Mouse (Mus musculus): ENCODE measurements around the gene Qrsl1. TPM values are rescaled to one million over a fixed set of nuclear protein-coding genes. Genes with fewer than 3 reads are reported as not detected.

Gene Qrsl1
- polyA plus RNA-seq, 1 experiment from 2014 or later = 24.1 TPM

DNA sequence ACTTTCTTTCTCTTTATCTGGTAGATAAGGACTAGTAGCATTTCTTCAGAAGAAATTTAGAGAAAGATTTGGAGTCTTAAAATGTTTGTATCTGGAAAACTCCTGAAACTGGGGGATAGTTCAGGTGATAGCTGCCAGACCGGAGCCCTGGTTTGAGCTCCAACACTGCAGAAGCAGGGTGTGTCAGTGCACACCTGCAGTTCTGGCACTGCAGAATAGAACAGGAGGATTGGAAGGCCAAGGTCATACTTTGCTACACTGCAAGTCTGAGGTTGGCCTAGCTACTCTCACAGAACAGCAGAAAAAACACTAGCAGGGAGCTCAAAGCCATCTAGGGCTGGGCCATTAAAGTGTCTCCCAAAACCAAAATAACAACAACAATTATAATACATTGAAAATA, 3.0 kb upstream of the Qrsl1 start:
- DNase-seq = no peak
- no peaks in the 10 kb centered on the region for H3K9me3 ChIP-seq (ENCODE audit: low read depth, low read length)
- H3K9ac ChIP-seq = no peak overlapping the region
- no peak overlapping the region for H3K27ac ChIP-seq (ENCODE audit: low read depth)
- H3K4me3 ChIP-seq (ENCODE audit: low read depth, low read length) = no peak overlapping the region
- ATAC-seq (ENCODE audit: insufficient read depth) = no peak
- no peak overlapping the region for H3K4me2 ChIP-seq
- H3K27me3 ChIP-seq (ENCODE audit: insufficient read depth, low read length) = no peaks in the 10 kb centered on the region
- H3K4me1 ChIP-seq (ENCODE audit: insufficient read depth) = peaks cover 4% of the 10 kb centered on the region; the same call in 1 of the 2 replicates
- WGBS = 90% methylated on average over 1 of the region's 1 CpGs
- no peaks in the 10 kb centered on the region for H3K36me3 ChIP-seq (ENCODE audit: insufficient read depth)
- TF ChIP-seq CTCF (IDR thresholded peaks at IDR 0.05; ENCODE audit: low read depth) = no peak

- peak overlapping the region; percentile 77 for H3K27ac ChIP-seq (ENCODE audit: low read depth)
- DNase-seq = peak; percentile 68
Observed at GRCm38 (mm10) chr10:43900883-43901570, 518 bp downstream of the Qrsl1 start.

GRCm38 (mm10) chr10:43898276-43898675, 3.3 kb downstream of the Qrsl1 start:
- ATAC-seq (ENCODE audit: insufficient read depth) (no peak), DNase-seq (no peak)
- H3K4me2 ChIP-seq = no peak overlapping the region
- WGBS = 91% methylated on average over 7 of the region's 7 CpGs
- no peaks in the 10 kb centered on the region for H3K27me3 ChIP-seq (ENCODE audit: insufficient read depth, low read length)
- no peak overlapping the region for H3K9ac ChIP-seq
- H3K9me3 ChIP-seq (ENCODE audit: low read depth, low read length) = no peaks in the 10 kb centered on the region
- no peak for TF ChIP-seq CTCF (IDR thresholded peaks at IDR 0.05; ENCODE audit: low read depth)
- H3K4me3 ChIP-seq (ENCODE audit: low read depth, low read length) = no peak overlapping the region
- peaks cover 22% of the 10 kb centered on the region for H3K36me3 ChIP-seq (ENCODE audit: insufficient read depth)
- peaks cover 4% of the 10 kb centered on the region; the same call in 1 of the 2 replicates for H3K4me1 ChIP-seq (ENCODE audit: insufficient read depth)
- no peak overlapping the region for H3K27ac ChIP-seq (ENCODE audit: low read depth)

More at GRCm38 (mm10) chr10:43900883-43901570, 518 bp downstream of the Qrsl1 start:
- Histone ChIP-seq H3K9me3 (ENCODE audit: low read depth, low read length) (no peaks in the 10 kb centered on the region), H3K27me3 (ENCODE audit: insufficient read depth, low read length) (no peaks in the 10 kb centered on the region), H3K4me2 (peak overlapping the region; percentile 64), H3K36me3 (ENCODE audit: insufficient read depth) (0 out of 2 replicates have a peak, but pooled peaks cover under 1% of the 10 kb centered on the region), H3K4me1 (ENCODE audit: insufficient read depth) (peaks cover 4% of the 10 kb centered on the region; the same call in 1 of the 2 replicates), H3K4me3 (ENCODE audit: low read depth, low read length) (peak overlapping the region; percentile 75), H3K9ac (peak overlapping the region; percentile 74)
- WGBS = 5% methylated on average over 30 of the region's 30 CpGs
- no peak for TF ChIP-seq CTCF (IDR thresholded peaks at IDR 0.05; ENCODE audit: low read depth)
- peak; percentile 66; the same call in 1 of the 2 replicates for ATAC-seq (ENCODE audit: insufficient read depth)

DNA sequence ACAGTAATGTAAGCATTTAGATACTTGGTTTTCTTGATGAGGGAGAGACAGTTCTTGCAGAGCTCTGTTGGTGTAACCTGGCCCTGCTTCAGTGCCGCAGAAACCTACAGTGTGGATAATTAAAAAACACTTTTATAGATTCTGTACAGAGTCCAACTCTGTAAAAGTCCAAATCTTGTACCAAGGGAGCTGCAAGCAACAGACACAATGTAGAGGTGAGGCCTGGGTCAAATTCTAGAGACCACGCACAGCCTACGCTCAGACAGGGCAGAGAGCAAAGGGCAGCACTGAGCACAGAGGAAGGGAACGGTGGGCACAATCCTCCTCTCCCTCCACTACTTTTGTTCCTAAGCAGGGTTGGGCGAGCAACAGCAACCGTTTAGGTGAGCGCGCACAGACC, 5.5 kb downstream of the Qrsl1 start:
- no peak overlapping the region for H3K9ac ChIP-seq
- no peak overlapping the region for H3K4me2 ChIP-seq
- H3K36me3 ChIP-seq (ENCODE audit: insufficient read depth) = peaks cover 37% of the 10 kb centered on the region
- WGBS = 91% methylated on average over 8 of the region's 8 CpGs
- no peak overlapping the region for H3K4me3 ChIP-seq (ENCODE audit: low read depth, low read length)
- ATAC-seq (ENCODE audit: insufficient read depth) = no peak
- no peak for DNase-seq
- H3K27me3 ChIP-seq (ENCODE audit: insufficient read depth, low read length) = no peaks in the 10 kb centered on the region
- H3K4me1 ChIP-seq (ENCODE audit: insufficient read depth) = no peaks in the 10 kb centered on the region
- TF ChIP-seq CTCF (IDR thresholded peaks at IDR 0.05; ENCODE audit: low read depth) = no peak
- no peaks in the 10 kb centered on the region for H3K9me3 ChIP-seq (ENCODE audit: low read depth, low read length)
- no peak overlapping the region for H3K27ac ChIP-seq (ENCODE audit: low read depth)

GRCm38 (mm10) chr10:43892971-43893370, 8.6 kb downstream of the Qrsl1 start:
- H3K36me3 ChIP-seq (ENCODE audit: insufficient read depth) = peaks cover 41% of the 10 kb centered on the region
- no peak for TF ChIP-seq CTCF (IDR thresholded peaks at IDR 0.05; ENCODE audit: low read depth)
- no peak overlapping the region for H3K4me3 ChIP-seq (ENCODE audit: low read depth, low read length)
- no peaks in the 10 kb centered on the region for H3K4me1 ChIP-seq (ENCODE audit: insufficient read depth)
- no peak overlapping the region for H3K4me2 ChIP-seq
- ATAC-seq (ENCODE audit: insufficient read depth) (no peak), DNase-seq (no peak)
- H3K27me3 ChIP-seq (ENCODE audit: insufficient read depth, low read length) = no peaks in the 10 kb centered on the region
- H3K9me3 ChIP-seq (ENCODE audit: low read depth, low read length) = no peaks in the 10 kb centered on the region
- H3K27ac ChIP-seq (ENCODE audit: low read depth) = no peak overlapping the region
- 91% methylated on average over 4 of the region's 4 CpGs for WGBS
- no peak overlapping the region for H3K9ac ChIP-seq

GRCm38 (mm10) chr10:43888976-43889375, 12.6 kb downstream of the Qrsl1 start:
- no peak for ATAC-seq (ENCODE audit: insufficient read depth)
- WGBS = 91% methylated on average over 16 of the region's 16 CpGs
- TF ChIP-seq CTCF (IDR thresholded peaks at IDR 0.05; ENCODE audit: low read depth) = no peak
- Histone ChIP-seq H3K4me3 (ENCODE audit: low read depth, low read length) (no peak overlapping the region), H3K4me1 (ENCODE audit: insufficient read depth) (no peaks in the 10 kb centered on the region), H3K36me3 (ENCODE audit: insufficient read depth) (peaks cover 42% of the 10 kb centered on the region), H3K27me3 (ENCODE audit: insufficient read depth, low read length) (no peaks in the 10 kb centered on the region), H3K4me2 (no peak overlapping the region), H3K27ac (ENCODE audit: low read depth) (no peak overlapping the region), H3K9ac (no peak overlapping the region), H3K9me3 (ENCODE audit: low read depth, low read length) (no peaks in the 10 kb centered on the region)
- DNase-seq = no peak

GRCm38 (mm10) chr10:43887676-43888075, 13.9 kb downstream of the Qrsl1 start:
- Histone ChIP-seq H3K9ac (no peak overlapping the region), H3K4me1 (ENCODE audit: insufficient read depth) (no peaks in the 10 kb centered on the region), H3K36me3 (ENCODE audit: insufficient read depth) (peaks cover 30% of the 10 kb centered on the region), H3K9me3 (ENCODE audit: low read depth, low read length) (no peaks in the 10 kb centered on the region), H3K27me3 (ENCODE audit: insufficient read depth, low read length) (no peaks in the 10 kb centered on the region), H3K4me2 (no peak overlapping the region), H3K4me3 (ENCODE audit: low read depth, low read length) (no peak overlapping the region), H3K27ac (ENCODE audit: low read depth) (no peak overlapping the region)
- DNase-seq (no peak), ATAC-seq (ENCODE audit: insufficient read depth) (no peak)
- 84% methylated on average over 9 of the region's 9 CpGs for WGBS
- TF ChIP-seq CTCF (IDR thresholded peaks at IDR 0.05; ENCODE audit: low read depth) = no peak

Data from lung, embryonic 14.5 days (tissue).